Mouse (Mus musculus) G1E (cell line): ENCODE data around the gene Prrt2. TPM values are rescaled to one million over a fixed set of nuclear protein-coding genes. Genes with fewer than 3 reads are reported as not detected.

Source experiments
- ATAC-seq: 2 replicates; pipeline ENCODE4 v1.8.0; 2016; ENCODE audit warnings: mild to moderate bottlenecking; ENCODE audit not compliant: insufficient number of reproducible peaks, poor library complexity, low FRiP score, severe bottlenecking; ENCODE audit errors: extremely low read depth
- DNase-seq: peaks from one replicate; pipeline ENCODE4 v3.0.0; 2012; ENCODE audit warnings: low spot score
- H3K27me3 ChIP-seq: 2 replicates; pipeline ENCODE4 v1.6.1; 2012; ENCODE audit warnings: mild to moderate bottlenecking, low read length, inconsistent platforms; ENCODE audit not compliant: insufficient read depth
- H3K36me3 ChIP-seq: replicated peaks from 2 replicates; pipeline ENCODE3; 2012; ENCODE audit warnings: mild to moderate bottlenecking, inconsistent platforms
- H3K4me1 ChIP-seq: 2 replicates; pipeline ENCODE4 v1.6.1; 2012; ENCODE audit warnings: low read depth, low read length, inconsistent platforms, mixed read lengths; ENCODE audit not compliant: insufficient read depth
- H3K4me3 ChIP-seq: 2 replicates; pipeline ENCODE4 v1.5.1; 2012; ENCODE audit warnings: low read depth, mild to moderate bottlenecking, inconsistent platforms, low read length, moderate library complexity, mixed read lengths
- H3K9me3 ChIP-seq: replicated peaks from 2 replicates; pipeline ENCODE4 v1.6.1; 2012; ENCODE audit warnings: inconsistent platforms
- CTCF ChIP-seq: IDR thresholded peaks from 2 replicates; pipeline ENCODE4 v1.5.1; 2012; ENCODE audit warnings: low read depth, low read length, inconsistent platforms, mixed read lengths
- GATA1 ChIP-seq: IDR thresholded peaks from 2 replicates; pipeline ENCODE4 v1.6.1; 2012; ENCODE audit warnings: borderline replicate concordance, low read length, inconsistent platforms, mixed read lengths
- GATA2 ChIP-seq: IDR thresholded peaks from 2 replicates; pipeline ENCODE4 v1.6.1; 2012; ENCODE audit warnings: low read depth, low read length, inconsistent platforms, borderline replicate concordance
- POLR2AphosphoS5 ChIP-seq: IDR thresholded peaks from 2 replicates; pipeline ENCODE4 v1.6.1; 2012; ENCODE audit warnings: low read depth, low read length, inconsistent platforms; ENCODE audit not compliant: insufficient replicate concordance
- TAL1 ChIP-seq: conservative IDR thresholded peaks from 2 replicates; pipeline ENCODE4 v1.6.1; 2012; ENCODE audit warnings: low read depth, low read length, inconsistent platforms, mixed read lengths
- polyA plus RNA-seq: library from polyadenylated mRNA; stranded (reverse); fragments of >175 nt; gene quantifications from 2 replicates; pipeline ENCODE4 v1.2.3, GENCODE M21; 2012
- total RNA-seq, 2 experiments: library from RNA; stranded (forward) in 1 of 2; stranded (reverse) in 1 of 2; fragments of 200-1000 nt in 1 of 2; fragments of >200 nt in 1 of 2; fragmentation: Nextera tagmentation in 1 of 2; gene quantifications; 2 replicates each; pipeline ENCODE4 v1.2.3; 2014 to 2017

Prrt2 gene
- total and polyA plus RNA-seq, 3 experiments = 2.0 to 6.4 TPM; not detected in 1

GRCm38 (mm10) chr7:126984667-126985444 is 36.2 kb downstream of the Prrt2 start:
- Histone ChIP-seq H3K4me1 (peaks cover 17% of the 10 kb centered on the region), H3K4me3 (no peak overlapping the region), H3K9me3 (no peaks in the 10 kb centered on the region), H3K27me3 (no peaks in the 10 kb centered on the region; the same call in 1 of the 2 replicates), H3K36me3 (peaks cover 61% of the 10 kb centered on the region)
- DNase-seq = no peak
- no peak for TF ChIP-seq CTCF
- no peak for TF ChIP-seq GATA2
- TF ChIP-seq TAL1 = no peak
- no peak for TF ChIP-seq POLR2AphosphoS5
- TF ChIP-seq GATA1 = no peak
- ATAC-seq = no peak

DNA sequence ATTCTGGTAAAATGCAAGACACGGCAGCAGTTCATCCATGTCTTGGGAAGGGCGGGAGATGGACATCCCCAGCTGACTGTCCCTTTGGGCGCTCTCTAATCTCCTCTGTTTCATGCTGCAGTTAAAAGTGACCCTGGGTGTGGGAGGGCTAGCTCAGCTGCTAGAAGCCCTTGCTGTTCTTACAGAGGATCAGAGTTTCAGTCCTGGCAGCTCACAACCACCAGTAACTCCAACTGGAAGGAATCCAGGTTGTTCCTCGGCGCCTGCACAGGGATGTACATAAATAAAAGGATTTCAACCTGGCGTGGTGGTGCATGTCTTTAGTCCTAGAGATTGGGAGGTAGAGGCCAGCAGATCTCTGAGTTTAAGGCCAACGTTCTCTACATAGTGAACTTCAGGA is 37.9 kb downstream of the Prrt2 start:
- DNase-seq = no peak
- peaks cover 62% of the 10 kb centered on the region for H3K36me3 ChIP-seq
- no peaks in the 10 kb centered on the region for H3K9me3 ChIP-seq
- no peak for ATAC-seq
- TF ChIP-seq GATA1 (no peak), TAL1 (no peak), GATA2 (no peak), POLR2AphosphoS5 (no peak), CTCF (no peak)
- H3K4me1 ChIP-seq = peaks cover 35% of the 10 kb centered on the region
- no peak overlapping the region for H3K4me3 ChIP-seq
- H3K27me3 ChIP-seq = no peaks in the 10 kb centered on the region; the same call in 1 of the 2 replicates

- Histone ChIP-seq H3K4me3 (no peak overlapping the region), H3K9me3 (no peaks in the 10 kb centered on the region), H3K36me3 (peaks cover 61% of the 10 kb centered on the region), H3K27me3 (no peaks in the 10 kb centered on the region; the same call in 1 of the 2 replicates), H3K4me1 (peaks cover 44% of the 10 kb centered on the region)
- DNase-seq = no peak
- no peak for ATAC-seq
- no peak for TF ChIP-seq TAL1
- no peak for TF ChIP-seq GATA1
- TF ChIP-seq CTCF = no peak
- no peak for TF ChIP-seq POLR2AphosphoS5
- TF ChIP-seq GATA2 = no peak
Measured at GRCm38 (mm10) chr7:126982054-126982453, 39.0 kb downstream of the Prrt2 start.

DNA sequence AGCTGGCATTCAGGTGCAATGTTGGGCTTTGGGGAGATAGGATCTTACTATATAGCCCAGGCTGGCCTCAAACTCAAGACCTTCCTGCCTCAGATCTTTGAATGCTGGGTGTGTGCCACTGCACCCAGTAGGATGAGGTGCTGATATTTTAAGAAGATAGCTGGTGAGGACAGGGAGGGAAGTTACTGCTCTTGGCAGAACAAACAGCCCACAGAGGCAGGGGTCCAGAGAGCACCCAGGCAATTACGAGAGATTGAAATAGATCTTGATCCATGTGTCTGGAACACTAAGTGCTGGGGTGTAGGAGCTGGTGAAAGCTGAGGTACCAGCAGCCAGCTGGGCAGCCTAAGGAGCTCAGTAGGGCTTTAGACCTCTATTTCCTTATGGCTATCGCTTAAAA is 39.4 kb downstream of the Prrt2 start:
- H3K4me1 ChIP-seq = peaks cover 48% of the 10 kb centered on the region
- ATAC-seq (no peak), DNase-seq (no peak)
- H3K9me3 ChIP-seq = no peaks in the 10 kb centered on the region
- H3K27me3 ChIP-seq = no peaks in the 10 kb centered on the region; the same call in 1 of the 2 replicates
- H3K36me3 ChIP-seq = peaks cover 58% of the 10 kb centered on the region
- H3K4me3 ChIP-seq = no peak overlapping the region
- TF ChIP-seq POLR2AphosphoS5 (no peak), CTCF (no peak)

GRCm38 (mm10) chr7:126978841-126979240 is 42.2 kb downstream of the Prrt2 start:
- no peak overlapping the region for H3K4me3 ChIP-seq
- no peak for TF ChIP-seq GATA1
- TF ChIP-seq TAL1 = no peak
- no peak for TF ChIP-seq CTCF
- TF ChIP-seq POLR2AphosphoS5 = no peak
- no peak for ATAC-seq
- H3K36me3 ChIP-seq = peaks cover 55% of the 10 kb centered on the region
- H3K27me3 ChIP-seq = no peaks in the 10 kb centered on the region; the same call in 1 of the 2 replicates
- H3K4me1 ChIP-seq = peaks cover 58% of the 10 kb centered on the region
- DNase-seq = no peak
- H3K9me3 ChIP-seq = no peaks in the 10 kb centered on the region

DNA sequence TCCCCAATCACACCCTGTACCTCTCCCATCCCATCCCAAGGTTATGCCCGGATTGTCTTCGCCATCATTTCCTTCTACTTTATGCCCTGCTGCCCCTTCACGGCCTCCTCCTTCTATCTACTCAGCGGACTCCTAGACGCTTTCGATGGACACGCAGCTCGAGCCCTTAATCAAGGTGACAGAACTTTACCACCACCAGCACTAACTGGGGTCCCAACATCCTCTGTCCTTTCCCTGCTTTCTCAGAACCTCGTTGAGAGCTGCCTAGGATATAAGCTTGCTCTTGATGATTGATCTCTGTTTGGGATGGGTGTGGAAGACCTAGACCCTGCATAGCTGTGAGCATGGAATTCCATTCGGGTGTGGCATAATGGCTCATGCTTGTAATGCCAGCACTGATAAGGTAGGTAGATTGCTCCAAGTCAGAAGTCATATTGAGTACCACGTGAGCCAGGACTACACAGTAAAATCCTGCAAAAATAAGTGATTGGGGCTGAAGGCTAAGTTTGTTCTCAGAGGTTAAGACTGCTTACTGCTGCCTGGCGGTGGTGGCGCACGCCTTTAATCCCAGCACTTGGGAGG is 44.0 kb downstream of the Prrt2 start:
- Histone ChIP-seq H3K27me3 (peaks cover 8% of the 10 kb centered on the region), H3K9me3 (no peaks in the 10 kb centered on the region), H3K4me1 (peaks cover 50% of the 10 kb centered on the region), H3K4me3 (peak overlapping the region; percentile 92), H3K36me3 (peaks cover 44% of the 10 kb centered on the region)
- no peak for DNase-seq
- no peak for ATAC-seq
- no peak for TF ChIP-seq GATA2
- no peak for TF ChIP-seq TAL1
- no peak for TF ChIP-seq GATA1
- no peak for TF ChIP-seq POLR2AphosphoS5
